ENCODE assay signal across 17 mouse cellular contexts in genomic region chr7:95865270-95865669, GRCm38 (mm10).
DNase-seq lines count a peak whose midpoint lies in the region; ATAC-seq and TF ChIP-seq lines count a peak whose summit lies in the region.
"Had no signal": no experiment of that assay in that cellular context is flagged by ENCODE, and none has a peak within 500 bp of the region (broad histone marks: within the 10 kb centered on the region; RNA-seq: fewer than 3 reads in every experiment).

No protein-coding gene starts in this region.

- no peak overlapping the region for H3K4me2 ChIP-seq in hindbrain, embryonic 11.5 days (replicated peaks; ENCODE audit: low read depth, low read length)
- no peak overlapping the region for H3K4me2 ChIP-seq in hindbrain, embryonic 12.5 days (replicated peaks)
- H3K4me2 ChIP-seq in liver, postnatal 0 days (ENCODE audit: low read depth, low read length): no peak overlapping the region
- no peak overlapping the region for H3K4me2 ChIP-seq in liver, embryonic 12.5 days
- H3K4me2 ChIP-seq: limb, embryonic 13.5 days; midbrain, embryonic 12.5 days had no signal

- H3K36me3 ChIP-seq in hindbrain, embryonic 11.5 days (ENCODE audit: control insufficient read depth, insufficient read depth, low read length): no peaks in the 10 kb centered on the region
- H3K36me3 ChIP-seq in hindbrain, embryonic 12.5 days: no peaks in the 10 kb centered on the region
- H3K36me3 ChIP-seq in liver, postnatal 0 days (replicated peaks; ENCODE audit: insufficient read depth, low read length): no peaks in the 10 kb centered on the region
- no peaks in the 10 kb centered on the region for H3K36me3 ChIP-seq in liver, embryonic 12.5 days
- H3K36me3 ChIP-seq in ES-E14 (ENCODE audit: control insufficient read depth, insufficient read depth, low read length, poor library complexity, severe bottlenecking): no peaks in the 10 kb centered on the region
- H3K36me3 ChIP-seq: limb, embryonic 13.5 days; midbrain, embryonic 12.5 days had no signal

- 0 out of 2 replicates have a peak, but pooled peaks have one; percentile 8 for TF ChIP-seq CTCF in liver, postnatal 0 days (IDR thresholded peaks at IDR 0.05; ENCODE audit: low read depth)

- H3K9ac ChIP-seq in hindbrain, embryonic 11.5 days (ENCODE audit: low read depth, low read length): no peak overlapping the region
- no peak overlapping the region for H3K9ac ChIP-seq in hindbrain, embryonic 12.5 days
- H3K9ac ChIP-seq in liver, postnatal 0 days (replicated peaks): no peak overlapping the region
- H3K9ac ChIP-seq in liver, embryonic 12.5 days: no peak overlapping the region
- no peak overlapping the region for H3K9ac ChIP-seq in ES-E14 (ENCODE audit: insufficient read depth, low read depth, low read length, poor library complexity, severe bottlenecking)
- H3K9ac ChIP-seq: limb, embryonic 13.5 days; midbrain, embryonic 12.5 days had no signal

- no peak for TF ChIP-seq EP300 in liver, postnatal 0 days (IDR thresholded peaks at IDR 0.05; ENCODE audit: low read depth)

- no peaks in the 10 kb centered on the region for H3K27me3 ChIP-seq in hindbrain, embryonic 11.5 days (ENCODE audit: control insufficient read depth, insufficient read depth, low read length)
- no peaks in the 10 kb centered on the region for H3K27me3 ChIP-seq in hindbrain, embryonic 12.5 days
- H3K27me3 ChIP-seq in liver, postnatal 0 days (ENCODE audit: insufficient read depth, low read length): no peaks in the 10 kb centered on the region
- H3K27me3 ChIP-seq in liver, embryonic 12.5 days (replicated peaks): no peaks in the 10 kb centered on the region
- H3K27me3 ChIP-seq: CH12.LX; limb, embryonic 13.5 days; midbrain, embryonic 12.5 days had no signal

- WGBS in hindbrain, embryonic 11.5 days: 51% methylated on average over 3 of the region's 3 CpGs
- 44% methylated on average over 3 of the region's 3 CpGs for WGBS in hindbrain, embryonic 12.5 days
- 53% methylated on average over 3 of the region's 3 CpGs for whole genome bisulfite sequencing in liver, postnatal 0 days (ENCODE audit: insufficient replicate concordance)
- WGBS in liver, embryonic 12.5 days (ENCODE audit: insufficient replicate concordance): 35% methylated on average over 3 of the region's 3 CpGs

- no peak for ATAC-seq in hindbrain, embryonic 11.5 days (ENCODE audit: low FRiP score)
- ATAC-seq in hindbrain, embryonic 12.5 days (ENCODE audit: low FRiP score): no peak
- no peak for ATAC-seq in liver, postnatal 0 days
- no peak for ATAC-seq in liver, embryonic 12.5 days
- ATAC-seq: intestine, embryonic 16.5 days had no signal

- H3K9me3 ChIP-seq in hindbrain, embryonic 11.5 days (ENCODE audit: control insufficient read depth, low read length): no peaks in the 10 kb centered on the region
- H3K9me3 ChIP-seq in hindbrain, embryonic 12.5 days (replicated peaks): no peaks in the 10 kb centered on the region
- H3K9me3 ChIP-seq in liver, postnatal 0 days (ENCODE audit: low read length): no peaks in the 10 kb centered on the region
- H3K9me3 ChIP-seq in liver, embryonic 12.5 days (replicated peaks): no peaks in the 10 kb centered on the region
- H3K9me3 ChIP-seq in ES-E14 (ENCODE audit: control insufficient read depth, insufficient read depth, low read depth, low read length): no peaks in the 10 kb centered on the region
- H3K9me3 ChIP-seq: limb, embryonic 13.5 days; midbrain, embryonic 12.5 days had no signal

- no peak overlapping the region for H3K4me3 ChIP-seq in hindbrain, embryonic 11.5 days (ENCODE audit: low read depth, low read length)
- H3K4me3 ChIP-seq in hindbrain, embryonic 12.5 days: no peak overlapping the region
- H3K4me3 ChIP-seq in liver, postnatal 0 days (ENCODE audit: low read depth, low read length): no peak overlapping the region
- H3K4me3 ChIP-seq in liver, embryonic 12.5 days: no peak overlapping the region
- H3K4me3 ChIP-seq in ES-E14 (ENCODE audit: insufficient read depth in 1 of 2, low read depth in 1 of 2, low read length in 2 of 2, poor library complexity in 1 of 2, severe bottlenecking in 1 of 2): no peak overlapping the region
- H3K4me3 ChIP-seq: limb, embryonic 13.5 days; midbrain, embryonic 12.5 days had no signal

- peak; percentile 33 for DNase-seq in hindbrain, embryonic 11.5 days (ENCODE audit: low spot score)
- no peak for DNase-seq in liver, postnatal 0 days
- DNase-seq in ES-E14 (ENCODE audit: low read depth, low spot score) (peak; percentile 31), ZHBTc4 (ENCODE audit: low read depth, low spot score) (peak; percentile 49)
- no peak for DNase-seq in frontal cortex, postnatal 14 days (ENCODE audit: low spot score in 2 of 2)
- DNase-seq in thymus, postnatal 36 days: no peak
- DNase-seq: heart, adult 18-20 months; heart, postnatal 36 days; layer of hippocampus, adult 9-11 months; lung, adult 2 months; thymus, adult 2 months had no signal

- H3K27ac ChIP-seq in hindbrain, embryonic 11.5 days (ENCODE audit: low read depth, low read length): no peak overlapping the region
- H3K27ac ChIP-seq in hindbrain, embryonic 12.5 days: no peak overlapping the region
- H3K27ac ChIP-seq in liver, postnatal 0 days (ENCODE audit: low read depth): no peak overlapping the region
- no peak overlapping the region for H3K27ac ChIP-seq in liver, embryonic 12.5 days
- H3K27ac ChIP-seq in ES-E14 (ENCODE audit: insufficient read depth, low read depth, low read length, poor library complexity, severe bottlenecking): no peak overlapping the region
- H3K27ac ChIP-seq: limb, embryonic 13.5 days; midbrain, embryonic 12.5 days had no signal

- in situ Hi-C loops in ES-E14 (cut with MboI; ENCODE audit: low sequenced_read_pairs in 2 of 2, unreplicated experiment in 2 of 2): loop anchor here in 1 of 2 experiments (25.0 kb wide), 1 partner anchor 1047 kb away; no protein-coding TSS in a partner anchor

- H3K4me1 ChIP-seq in hindbrain, embryonic 11.5 days (replicated peaks; ENCODE audit: control insufficient read depth, insufficient read depth, low read length): no peaks in the 10 kb centered on the region
- H3K4me1 ChIP-seq in hindbrain, embryonic 12.5 days: no peaks in the 10 kb centered on the region
- H3K4me1 ChIP-seq in liver, postnatal 0 days (ENCODE audit: insufficient read depth): no peaks in the 10 kb centered on the region
- no peaks in the 10 kb centered on the region for H3K4me1 ChIP-seq in liver, embryonic 12.5 days
- H3K4me1 ChIP-seq in ES-E14 (ENCODE audit: control insufficient read depth in 2 of 2, insufficient read depth in 2 of 2, low read length in 2 of 2, poor library complexity in 1 of 2): no peaks in the 10 kb centered on the region
- H3K4me1 ChIP-seq: limb, embryonic 13.5 days; midbrain, embryonic 12.5 days had no signal

TF ChIP-seq in ES-E14, 5 proteins besides CTCF, POLR2A, EP300 and RAD21:
- TF ChIP-seq ZC3H11A (IDR thresholded peaks at IDR 0.05; ENCODE audit: borderline replicate concordance, low read depth, low read length): no peak
- TF ChIP-seq HCFC1 (IDR thresholded peaks at IDR 0.05; ENCODE audit: borderline replicate concordance, insufficient read depth, low read length): no peak
- no peak for TF ChIP-seq CHD2 (IDR thresholded peaks at IDR 0.05; ENCODE audit: low read depth, low read length)
- no peak for TF ChIP-seq MAFK (IDR thresholded peaks at IDR 0.05; ENCODE audit: insufficient read depth, low read depth, low read length)
- TF ChIP-seq ZNF384 (IDR thresholded peaks at IDR 0.05; ENCODE audit: low read depth, low read length): no peak

Comparison
In these comparisons a context has a peak if more than half of its experiments do, and no peak if none do; other contexts are left out.
1. DNase-seq: peak in hindbrain, embryonic 11.5 days (single experiment), ES-E14 (single experiment) and ZHBTc4 (single experiment); none in liver, postnatal 0 days (single experiment), frontal cortex, postnatal 14 days (0 of 2) and thymus, postnatal 36 days (0 of 2).